Mouse (Mus musculus) mouse trophoblast stem cell (cell line): ENCODE data around the gene Gm10118.

ENCODE experiments used
- in situ Hi-C, 2 experiments: fragments of 300-500 bp; cut with MseI, MboI; formaldehyde crosslinking; loops; 2 replicates in 1 of 2; 3 replicates in 1 of 2; pipeline ENCODE4 v1.15.1; 2025

Gm10118 gene

DNA sequence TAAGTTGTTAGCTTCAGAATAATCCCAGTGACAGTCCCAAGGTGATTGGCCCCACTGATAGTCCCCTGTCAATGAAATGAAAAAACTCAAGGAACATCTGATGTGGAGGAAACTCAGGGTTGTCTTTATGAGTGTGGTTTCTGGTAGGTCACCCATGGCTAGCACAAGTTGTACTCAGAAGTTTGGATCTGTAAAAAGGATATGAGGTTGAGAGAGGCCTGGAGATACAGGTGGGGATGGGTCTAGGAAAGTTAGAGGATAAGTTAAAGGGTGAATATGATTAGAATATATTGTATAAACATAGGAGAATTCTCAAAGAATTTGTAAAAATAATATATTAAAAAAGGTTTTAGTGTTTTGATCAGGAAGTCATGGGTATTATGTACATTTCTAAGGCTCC lies at the start of gene Gm10118:
Gene Gm10118 (minus strand): TSS at position 101 of the 400 bp plus-strand sequence.
- in situ Hi-C loops, result no loop called here

DNA sequence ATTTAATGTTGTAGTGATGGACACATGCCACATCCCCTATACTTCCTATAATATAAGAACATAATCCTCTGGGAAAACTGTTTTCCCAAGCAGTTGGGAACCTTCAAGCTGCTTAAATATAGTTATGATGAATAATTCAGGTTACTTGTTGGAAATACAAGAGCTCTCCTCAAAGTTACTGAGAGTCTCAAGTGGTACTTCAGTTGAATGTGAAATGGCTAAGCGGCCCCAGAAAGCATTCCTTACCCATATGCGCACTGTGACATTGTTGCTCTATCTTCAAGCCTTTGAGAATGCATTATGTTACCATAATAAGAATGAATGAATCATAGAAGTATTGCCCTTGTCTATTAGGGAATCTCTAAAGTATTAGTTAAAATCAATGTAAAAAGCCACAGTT lies 45.1 kb upstream of the Gm10118 start:
- in situ Hi-C loops, result no loop called here

GRCm38 (mm10) chr10:63954308-63954930 lies 27.2 kb upstream of the Gm10118 start:
- in situ Hi-C loops, result no loop called here

DNA sequence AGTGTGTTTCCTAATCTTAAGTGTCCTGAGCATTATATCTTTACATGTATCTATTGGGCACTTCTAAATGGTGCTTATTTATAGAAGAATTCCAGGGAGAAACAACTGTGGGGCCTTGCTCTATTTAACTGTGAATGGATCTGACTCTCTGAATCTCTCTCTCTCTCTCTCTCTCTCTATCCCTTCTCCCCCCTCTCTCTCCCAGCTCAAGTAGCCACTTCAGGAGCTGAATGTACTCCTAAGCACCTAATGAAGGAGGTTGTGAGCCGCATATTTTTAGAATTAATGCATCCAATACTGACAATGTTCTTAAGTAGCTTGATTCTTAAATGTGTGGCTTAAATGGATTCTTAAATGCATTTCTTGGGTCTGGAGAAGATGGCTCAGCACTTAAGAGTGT lies 24.2 kb upstream of the Gm10118 start:
- in situ Hi-C loops, result no loop called here

DNA sequence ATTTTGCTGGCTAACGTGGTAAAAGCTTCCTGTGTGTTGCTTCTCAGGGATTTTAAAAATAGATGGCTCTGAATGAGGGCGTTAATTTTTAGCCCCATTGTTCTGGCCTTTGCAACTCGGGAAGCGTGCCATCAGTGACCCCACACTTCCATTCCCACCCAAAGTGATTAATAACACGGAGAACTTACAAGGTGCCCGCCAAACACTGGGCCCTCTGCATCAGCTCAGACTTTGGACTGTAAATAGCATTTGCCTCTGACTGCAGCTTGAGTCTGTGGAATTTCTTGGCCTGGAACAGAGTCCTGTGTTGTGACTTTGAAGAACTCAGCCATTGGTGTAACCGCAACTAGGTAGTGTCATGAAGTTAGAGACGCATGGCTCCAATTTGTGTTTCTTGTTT lies 23.6 kb upstream of the Gm10118 start:
- in situ Hi-C loops, result no loop called here

DNA sequence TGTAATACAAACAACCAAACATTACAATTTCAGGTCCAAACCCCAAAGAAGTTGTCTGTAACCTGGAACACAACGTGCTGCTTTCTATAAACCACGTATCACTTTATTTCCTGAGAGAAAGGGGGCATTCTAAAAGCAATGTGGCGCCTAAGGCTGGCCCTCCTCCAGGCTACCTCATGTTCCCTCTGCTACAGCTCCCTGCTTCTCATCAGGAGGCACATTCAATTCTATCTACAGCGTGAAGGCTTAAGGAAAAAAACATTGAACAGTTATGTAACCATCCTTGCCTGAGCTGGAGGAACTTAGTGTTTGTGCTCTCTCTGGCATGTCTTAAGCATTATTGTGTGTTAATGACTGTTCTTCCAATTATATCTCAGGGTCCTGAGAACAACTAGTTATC lies 20.0 kb upstream of the Gm10118 start:
- in situ Hi-C loops, result no loop called here

DNA sequence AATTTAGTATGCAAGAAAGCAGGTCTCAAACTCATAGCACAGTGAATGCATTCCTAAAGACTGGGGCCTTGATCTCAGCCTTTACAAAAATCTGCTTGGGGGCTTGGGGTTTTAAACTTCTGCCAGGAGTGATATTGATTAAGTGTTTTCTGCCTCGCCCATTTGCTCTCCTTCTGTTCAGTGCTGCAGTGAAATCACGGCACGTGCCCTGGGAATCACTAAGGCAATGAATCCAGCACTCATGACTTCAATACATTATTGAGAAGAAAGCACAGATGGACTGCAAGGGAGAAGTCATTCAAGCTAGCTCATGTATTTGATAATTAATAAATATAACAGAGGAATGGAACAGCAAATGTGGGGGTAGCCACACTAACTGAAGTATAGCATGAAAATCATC lies 18.3 kb upstream of the Gm10118 start:
- in situ Hi-C loops, result no loop called here

GRCm38 (mm10) chr10:63933946-63934345 lies 6.7 kb upstream of the Gm10118 start:
- in situ Hi-C loops, result no loop called here

GRCm38 (mm10) chr10:63908878-63909277 lies 18.4 kb downstream of the Gm10118 start:
- in situ Hi-C loops, result no loop called here

GRCm38 (mm10) chr10:63899891-63900290 lies 27.3 kb downstream of the Gm10118 start:
- in situ Hi-C loops, result no loop called here

GRCm38 (mm10) chr10:63894612-63895011 lies 32.6 kb downstream of the Gm10118 start:
- in situ Hi-C loops, result no loop called here

GRCm38 (mm10) chr10:63886449-63887088 lies 40.7 kb downstream of the Gm10118 start:
- in situ Hi-C loops, result no loop called here

DNA sequence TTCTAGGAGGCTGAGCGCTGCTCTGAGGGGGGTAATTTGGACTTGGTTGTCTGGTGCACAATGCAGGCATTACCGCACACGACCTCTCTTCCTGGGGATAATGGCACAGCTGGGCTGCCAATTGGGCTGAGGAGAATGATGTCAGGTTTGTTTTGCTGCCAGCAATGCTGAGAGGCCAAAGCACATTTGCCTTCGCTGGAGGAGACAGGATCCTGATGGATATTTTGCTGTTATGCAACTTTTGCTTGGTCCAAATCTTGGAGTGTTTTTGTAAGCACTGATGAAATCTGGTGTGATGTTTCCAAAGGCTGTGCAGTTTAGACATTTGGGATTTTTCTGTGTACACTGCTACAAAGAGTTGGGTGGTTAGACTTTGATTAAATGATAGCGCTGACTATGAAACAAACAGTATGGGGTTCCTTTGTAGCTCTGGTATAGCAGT lies 46.8 kb downstream of the Gm10118 start:
- in situ Hi-C loops, result no loop called here
